In genomic region chr1:168344918-168345317, GRCm38 (mm10) we compare ENCODE assay signal across 14 mouse cellular contexts.
DNase-seq lines count a peak whose midpoint lies in the region; ATAC-seq and TF ChIP-seq lines count a peak whose summit lies in the region.
"Had no signal": no experiment of that assay in that cellular context is flagged by ENCODE, and none has a peak within 500 bp of the region (broad histone marks: within the 10 kb centered on the region; RNA-seq: fewer than 3 reads in every experiment).

No protein-coding gene starts in this region.

- no peak overlapping the region for H3K4me2 ChIP-seq in intestine, postnatal 0 days (replicated peaks; ENCODE audit: low read depth)
- no peak overlapping the region for H3K4me2 ChIP-seq in intestine, embryonic 16.5 days (ENCODE audit: low read depth, low read length)
- no peak overlapping the region for H3K4me2 ChIP-seq in neural tube, embryonic 13.5 days
- no peak overlapping the region for H3K4me2 ChIP-seq in neural tube, embryonic 15.5 days
- H3K4me2 ChIP-seq: heart, embryonic 13.5 days had no signal

- H3K36me3 ChIP-seq in intestine, postnatal 0 days (ENCODE audit: control insufficient read depth, insufficient read depth): no peaks in the 10 kb centered on the region
- no peaks in the 10 kb centered on the region for H3K36me3 ChIP-seq in intestine, embryonic 16.5 days (ENCODE audit: control insufficient read depth, insufficient read depth, low read length)
- H3K36me3 ChIP-seq in neural tube, embryonic 13.5 days: no peaks in the 10 kb centered on the region
- H3K36me3 ChIP-seq in kidney, adult 2 months (ENCODE audit: control insufficient read depth, insufficient read depth, low read length): no peaks in the 10 kb centered on the region
- no peaks in the 10 kb centered on the region for H3K36me3 ChIP-seq in neural tube, embryonic 15.5 days

- no peak overlapping the region for H3K4me3 ChIP-seq in intestine, postnatal 0 days (ENCODE audit: low read depth, low read length)
- H3K4me3 ChIP-seq in intestine, embryonic 16.5 days (ENCODE audit: low read length): no peak overlapping the region
- no peak overlapping the region for H3K4me3 ChIP-seq in neural tube, embryonic 13.5 days
- H3K4me3 ChIP-seq in kidney, adult 2 months (ENCODE audit: insufficient read depth, low read depth, low read length): no peak overlapping the region
- no peak overlapping the region for H3K4me3 ChIP-seq in neural tube, embryonic 15.5 days (replicated peaks)
- H3K4me3 ChIP-seq: heart, embryonic 13.5 days had no signal

- 0 out of 2 replicates have a peak, but pooled peaks have one; percentile 28 for ATAC-seq in intestine, postnatal 0 days
- no peak for ATAC-seq in intestine, embryonic 16.5 days
- ATAC-seq in neural tube, embryonic 13.5 days (ENCODE audit: low read depth): no peak
- ATAC-seq in neural tube, embryonic 15.5 days (ENCODE audit: low FRiP score): no peak
- ATAC-seq: forebrain, embryonic 14.5 days had no signal

- H3K9ac ChIP-seq in intestine, postnatal 0 days (ENCODE audit: low read depth, low read length): no peak overlapping the region
- no peak overlapping the region for H3K9ac ChIP-seq in intestine, embryonic 16.5 days (ENCODE audit: low read depth, low read length)
- no peak overlapping the region for H3K9ac ChIP-seq in neural tube, embryonic 13.5 days
- no peak overlapping the region for H3K9ac ChIP-seq in neural tube, embryonic 15.5 days (replicated peaks)
- H3K9ac ChIP-seq: heart, embryonic 13.5 days; liver, embryonic 14.5 days had no signal

- no peaks in the 10 kb centered on the region for H3K9me3 ChIP-seq in intestine, postnatal 0 days (ENCODE audit: control insufficient read depth)
- no peaks in the 10 kb centered on the region for H3K9me3 ChIP-seq in intestine, embryonic 16.5 days (ENCODE audit: control insufficient read depth, low read length)
- H3K9me3 ChIP-seq in neural tube, embryonic 13.5 days: no peaks in the 10 kb centered on the region
- no peaks in the 10 kb centered on the region for H3K9me3 ChIP-seq in neural tube, embryonic 15.5 days (replicated peaks)
- H3K9me3 ChIP-seq: heart, embryonic 13.5 days had no signal

- H3K27ac ChIP-seq in intestine, postnatal 0 days (ENCODE audit: low read depth, low read length): no peak overlapping the region
- H3K27ac ChIP-seq in intestine, embryonic 16.5 days (ENCODE audit: low read length): no peak overlapping the region
- H3K27ac ChIP-seq in neural tube, embryonic 13.5 days (replicated peaks): peak overlapping the region; percentile 38; the same call in 1 of the 2 replicates
- no peak overlapping the region; the same call in 1 of the 2 replicates for H3K27ac ChIP-seq in kidney, adult 2 months (ENCODE audit: insufficient read depth, low read depth, low read length)
- H3K27ac ChIP-seq in neural tube, embryonic 15.5 days (replicated peaks): 0 out of 2 replicates have a peak overlapping the region, but pooled peaks have one; percentile 28
- H3K27ac ChIP-seq: heart, embryonic 13.5 days; liver, embryonic 14.5 days had no signal

- WGBS in intestine, postnatal 0 days: 76% methylated on average over 8 of the region's 8 CpGs
- 69% methylated on average over 8 of the region's 8 CpGs for WGBS in intestine, embryonic 16.5 days
- WGBS in neural tube, embryonic 13.5 days: 57% methylated on average over 8 of the region's 8 CpGs
- WGBS in kidney, adult 2 months: 35% methylated on average over 8 of the region's 8 CpGs
- 59% methylated on average over 8 of the region's 8 CpGs for whole genome bisulfite sequencing in neural tube, embryonic 15.5 days

- TF ChIP-seq POLR2A in kidney, adult 2 months (IDR thresholded peaks at IDR 0.05; ENCODE audit: low read depth, low read length): no peak

- no peak for DNase-seq in neural tube, embryonic 10.5 days (ENCODE audit: extremely low spot score, low spot score)
- peak; percentile 93 for DNase-seq in kidney, adult 2 months
- DNase-seq in cerebellum, adult 11-12 months: no peak
- DNase-seq: cerebellum, adult 9-10 months; gastrocnemius, postnatal 36 days; right cerebral cortex, adult 18-20 months had no signal

- H3K4me1 ChIP-seq in intestine, postnatal 0 days (replicated peaks; ENCODE audit: control insufficient read depth, insufficient read depth, low read length): no peaks in the 10 kb centered on the region
- peaks cover 10% of the 10 kb centered on the region; the same call in 1 of the 2 replicates for H3K4me1 ChIP-seq in intestine, embryonic 16.5 days (ENCODE audit: control insufficient read depth, insufficient read depth, low read length)
- peaks cover 60% of the 10 kb centered on the region for H3K4me1 ChIP-seq in neural tube, embryonic 13.5 days (replicated peaks)
- H3K4me1 ChIP-seq in kidney, adult 2 months (ENCODE audit: control insufficient read depth, insufficient read depth, low read length): peaks cover 28% of the 10 kb centered on the region
- peaks cover 35% of the 10 kb centered on the region for H3K4me1 ChIP-seq in neural tube, embryonic 15.5 days

- no peaks in the 10 kb centered on the region for H3K27me3 ChIP-seq in intestine, postnatal 0 days (replicated peaks; ENCODE audit: control insufficient read depth, insufficient read depth, low read length)
- no peaks in the 10 kb centered on the region for H3K27me3 ChIP-seq in intestine, embryonic 16.5 days (replicated peaks; ENCODE audit: control insufficient read depth, insufficient read depth, low read length)
- H3K27me3 ChIP-seq in neural tube, embryonic 13.5 days: no peaks in the 10 kb centered on the region
- no peaks in the 10 kb centered on the region for H3K27me3 ChIP-seq in kidney, adult 2 months (replicated peaks; ENCODE audit: control insufficient read depth, insufficient read depth, low read length)
- H3K27me3 ChIP-seq in neural tube, embryonic 15.5 days (replicated peaks): no peaks in the 10 kb centered on the region
- H3K27me3 ChIP-seq: CH12.LX; heart, embryonic 13.5 days had no signal

- no peak for TF ChIP-seq CTCF in intestine, postnatal 0 days (IDR thresholded peaks at IDR 0.05; ENCODE audit: low read depth)
- TF ChIP-seq CTCF in kidney, adult 2 months (conservative IDR thresholded peaks at IDR 0.05; ENCODE audit: insufficient read depth, insufficient read length, low read depth, low read length): no peak

Comparison
In these comparisons a context has a peak if more than half of its experiments do, and no peak if none do; other contexts are left out.
1. H3K27ac ChIP-seq: peak in neural tube, embryonic 13.5 days (single experiment) and neural tube, embryonic 15.5 days (single experiment); none in intestine, postnatal 0 days (single experiment), intestine, embryonic 16.5 days (single experiment) and kidney, adult 2 months (single experiment).